Mouse (Mus musculus) stomach, postnatal 0 days (tissue): ENCODE measurements at regions not wholly inside any gene's neighbourhood (a gene's known extent, or its start where the extent isn't known, plus 50 kb on each side); places are given as distances from the start of the nearest gene placed in this dataset.

Experiments
- CTCF ChIP-seq: IDR thresholded peaks from 2 replicates; pipeline ENCODE4 v1.5.1; 2016; ENCODE audit warnings: antibody characterized with exemption, low read depth, mild to moderate bottlenecking, moderate library complexity
- EP300 ChIP-seq: optimal IDR thresholded peaks from 2 replicates; pipeline ENCODE3; 2016; ENCODE audit warnings: antibody characterized with exemption

DNA sequence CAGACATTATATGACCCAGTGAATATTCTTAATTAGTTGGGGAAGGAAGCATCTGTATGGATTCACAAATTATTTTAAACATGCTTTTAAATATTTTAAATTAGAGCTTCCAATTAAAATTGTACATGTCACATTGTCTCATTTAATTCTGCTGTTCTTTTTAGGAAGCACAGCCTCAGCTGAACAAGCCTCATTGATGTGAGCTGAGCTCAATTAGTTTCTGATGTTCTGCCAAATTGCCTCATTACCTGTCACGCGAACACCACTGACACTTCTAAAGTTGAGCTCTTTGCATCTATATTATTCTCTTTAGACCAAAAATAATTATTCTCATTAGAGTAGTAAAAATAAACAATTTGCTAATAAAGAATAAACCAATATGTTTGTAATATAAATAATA lies 1530.0 kb upstream of the Tenm3 start:
- no peak for TF ChIP-seq CTCF
- TF ChIP-seq EP300: no peak
